Mouse (Mus musculus) naive thymus-derived CD4-positive, alpha-beta T cell, adult 5 months (primary cell): ENCODE results near the gene Agtpbp1. TPM values are rescaled to one million over a fixed set of nuclear protein-coding genes. Genes with fewer than 3 reads are reported as not detected.

Experiments used
- polyA plus RNA-seq: library from polyadenylated mRNA; unstranded; fragments of 100-300 nt; shearing (Covaris generic); gene quantifications from one replicate; pipeline ENCODE4 v1.2.1, GENCODE M21; 2017

Gene Agtpbp1
- polyA plus RNA-seq: 28.0 TPM

GRCm38 (mm10) chr13:59584947-59585647, at the start of gene Agtpbp1, which contains the start of gene Naa35:
Gene Agtpbp1 (minus strand): TSS chr13:59585227.
Gene Naa35 (plus strand): TSS chr13:59585259.

Other genes with a start within 250 kb of the Agtpbp1 start
- gene Naa35, start within 50 bp of the Agtpbp1 start, polyA plus RNA-seq: 50.9 TPM
- gene Golm1, start 90.6 kb upstream of the Agtpbp1 start, polyA plus RNA-seq: 33.9 TPM
- not detected for gene 4921517D22Rik, start 108.9 kb upstream of the Agtpbp1 start, polyA plus RNA-seq
- not detected for gene Spata31d1a, start 125.1 kb upstream of the Agtpbp1 start, polyA plus RNA-seq
- gene Spata31d1b, start 127.1 kb upstream of the Agtpbp1 start, polyA plus RNA-seq: not detected
- not detected for gene Spata31d1d, start 146.5 kb upstream of the Agtpbp1 start, polyA plus RNA-seq
- gene 1700014D04Rik, start 161.5 kb upstream of the Agtpbp1 start, polyA plus RNA-seq: not detected
- gene Isca1, start 184.6 kb upstream of the Agtpbp1 start, polyA plus RNA-seq: 133 TPM
- gene Gm49354, start 197.0 kb upstream of the Agtpbp1 start, polyA plus RNA-seq: not detected
- 206 TPM for gene Tut7, start 237.9 kb upstream of the Agtpbp1 start, polyA plus RNA-seq